Mouse (Mus musculus) liver, postnatal 0 days (tissue): ENCODE results near the gene Pop7. TPM values are rescaled to one million over a fixed set of nuclear protein-coding genes. Genes with fewer than 3 reads are reported as not detected.
A peak's percentile ranks its signal among the peaks of the same experiment; 100 is the strongest.

Source experiments
- ATAC-seq: fragments of 200-750 bp; cut with Nextera tagmentation; 2 replicates; pipeline ENCODE4 v1.8.0; 2017; ENCODE audit warnings: mild to moderate bottlenecking, moderate library complexity
- DNase-seq: peaks from one replicate; pipeline ENCODE4 v3.0.0-alpha.2; 2016
- H3K27ac ChIP-seq: fragments of 300-500 bp; sonication (generic); 2 replicates; pipeline ENCODE4 v1.5.1; 2014; ENCODE audit warnings: antibody characterized with exemption, moderate library complexity, mild to moderate bottlenecking, low read depth
- H3K27me3 ChIP-seq: fragments of 300-500 bp; sonication (generic); 2 replicates; pipeline ENCODE4 v1.6.1; 2014; ENCODE audit warnings: low read length, control low read depth, mixed read lengths; ENCODE audit not compliant: insufficient read depth
- H3K36me3 ChIP-seq: fragments of 300-500 bp; sonication (generic); replicated peaks from 2 replicates; pipeline ENCODE4 v1.6.1; 2014; ENCODE audit warnings: mild to moderate bottlenecking, control low read depth, low read length, moderate library complexity, mixed read lengths; ENCODE audit not compliant: insufficient read depth
- H3K4me1 ChIP-seq: fragments of 300-500 bp; sonication (generic); 2 replicates; pipeline ENCODE4 v1.6.1; 2014; ENCODE audit warnings: antibody characterized with exemption, mild to moderate bottlenecking, control low read depth; ENCODE audit not compliant: insufficient read depth
- H3K4me2 ChIP-seq: fragments of 300-500 bp; sonication (generic); 2 replicates; pipeline ENCODE4 v1.6.1; 2014; ENCODE audit warnings: low read depth, mild to moderate bottlenecking, low read length, moderate library complexity, mixed read lengths
- H3K4me3 ChIP-seq: fragments of 300-500 bp; sonication (generic); 2 replicates; pipeline ENCODE4 v1.5.1; 2014; ENCODE audit warnings: low read depth, low read length
- H3K9ac ChIP-seq: fragments of 300-500 bp; sonication (generic); replicated peaks from 2 replicates; pipeline ENCODE4 v1.6.1; 2014; ENCODE audit warnings: mild to moderate bottlenecking, moderate library complexity
- H3K9me3 ChIP-seq: fragments of 300-500 bp; sonication (generic); 2 replicates; pipeline ENCODE4 v1.6.1; 2016; ENCODE audit warnings: mild to moderate bottlenecking, control low read depth, low read length, mixed read lengths
- CTCF ChIP-seq: sonication (generic); IDR thresholded peaks from 2 replicates; pipeline ENCODE4 v1.5.1; 2016; ENCODE audit warnings: antibody characterized with exemption, low read depth
- EP300 ChIP-seq: IDR thresholded peaks from 2 replicates; pipeline ENCODE4 v1.6.1; 2016; ENCODE audit warnings: antibody characterized with exemption, low read depth, mild to moderate bottlenecking
- WGBS: fragments of 180-500 bp; shearing (Covaris S2); extraction: QIAGEN DNeasy Blood & Tissue Kit; methylation state at CpG from one replicate; pipeline ENCODE4 v1.1.7; 2014; ENCODE audit not compliant: insufficient replicate concordance; 5-methylcytosine and 5-hydroxymethylcytosine counted together
- polyA plus RNA-seq: library from polyadenylated mRNA; unstranded; fragments of >200 nt; fragmentation: Nextera tagmentation; extraction: Ambion mirVana; gene quantifications from 2 replicates; pipeline ENCODE4 v1.2.1, GENCODE M21; 2015

Pop7 gene
- 27.5 and 27.7 TPM in 2 replicates for polyA plus RNA-seq

GRCm38 (mm10) chr5:137501709-137502666 lies at the start of gene Pop7:
Gene Pop7 (minus strand): TSS chr5:137502518.
- peak within 1 kb of the TSS; percentile 73 for H3K9ac ChIP-seq
- H3K4me1 ChIP-seq: peaks cover 19% of the 10 kb centered on the region
- H3K27ac ChIP-seq: peak within 1 kb of the TSS; percentile 96
- 2% methylated on average over 63 of the region's 64 CpGs for WGBS
- H3K4me2 ChIP-seq: peak within 1 kb of the TSS; percentile 73
- peak; percentile 91 for ATAC-seq
- peak; percentile 100 for DNase-seq
- H3K27me3 ChIP-seq: no peaks in the 10 kb centered on the region
- peaks cover 6% of the 10 kb centered on the region; the same call in 1 of the 2 replicates for H3K36me3 ChIP-seq
- no peaks in the 10 kb centered on the region for H3K9me3 ChIP-seq
- H3K4me3 ChIP-seq: peak within 1 kb of the TSS; percentile 75
- peak; percentile 90 for TF ChIP-seq CTCF
- TF ChIP-seq EP300: no peak; the same call in none of the 2 replicates

- no peak overlapping the region for H3K27ac ChIP-seq
- DNase-seq (no peak), ATAC-seq (no peak)
- no peaks in the 10 kb centered on the region for H3K9me3 ChIP-seq
- no peak overlapping the region for H3K4me2 ChIP-seq
- peaks cover 20% of the 10 kb centered on the region for H3K27me3 ChIP-seq
- H3K36me3 ChIP-seq: no peaks in the 10 kb centered on the region
- no peak overlapping the region for H3K9ac ChIP-seq
- TF ChIP-seq EP300: no peak
- TF ChIP-seq CTCF: peak; percentile 52
- H3K4me1 ChIP-seq: peaks cover 8% of the 10 kb centered on the region
- no peak overlapping the region for H3K4me3 ChIP-seq
- WGBS: 55% methylated on average over 5 of the region's 5 CpGs
These were observed 48.8 kb upstream of the Pop7 start for GRCm38 (mm10) chr5:137551119-137551518.

- H3K9me3 ChIP-seq: no peaks in the 10 kb centered on the region
- H3K4me3 ChIP-seq: no peak overlapping the region
- DNase-seq: no peak
- no peak for TF ChIP-seq CTCF
- TF ChIP-seq EP300: no peak
- H3K4me1 ChIP-seq: peaks cover 8% of the 10 kb centered on the region
- no peak for ATAC-seq
- H3K9ac ChIP-seq: no peak overlapping the region
- H3K27me3 ChIP-seq: peaks cover 17% of the 10 kb centered on the region
- no peak overlapping the region for H3K4me2 ChIP-seq
- no peaks in the 10 kb centered on the region for H3K36me3 ChIP-seq
- no peak overlapping the region for H3K27ac ChIP-seq
- 80% methylated on average over 2 of the region's 2 CpGs for WGBS
These were observed 47.5 kb upstream of the Pop7 start for GRCm38 (mm10) chr5:137549840-137550239.

- no peak overlapping the region for H3K4me2 ChIP-seq
These were observed 43.3 kb upstream of the Pop7 start for GRCm38 (mm10) chr5:137545596-137545995.

GRCm38 (mm10) chr5:137544926-137545325 lies 42.6 kb upstream of the Pop7 start:
- Histone ChIP-seq H3K4me3 (no peak overlapping the region), H3K27ac (no peak overlapping the region), H3K27me3 (no peaks in the 10 kb centered on the region), H3K9ac (no peak overlapping the region), H3K9me3 (no peaks in the 10 kb centered on the region), H3K4me1 (no peaks in the 10 kb centered on the region), H3K4me2 (no peak overlapping the region), H3K36me3 (no peaks in the 10 kb centered on the region)
- WGBS: 68% methylated on average over 6 of the region's 6 CpGs
- DNase-seq: no peak
- no peak for ATAC-seq
- TF ChIP-seq CTCF (no peak), EP300 (no peak)

More at GRCm38 (mm10) chr5:137545596-137545995, 43.3 kb upstream of the Pop7 start:
- ATAC-seq (no peak), DNase-seq (no peak)
- Histone ChIP-seq H3K27ac (no peak overlapping the region), H3K9ac (no peak overlapping the region), H3K9me3 (no peaks in the 10 kb centered on the region), H3K36me3 (no peaks in the 10 kb centered on the region), H3K4me1 (no peaks in the 10 kb centered on the region), H3K4me3 (no peak overlapping the region), H3K27me3 (no peaks in the 10 kb centered on the region)
- TF ChIP-seq EP300 (no peak), CTCF (no peak)
- 71% methylated on average over 4 of the region's 4 CpGs for WGBS

- TF ChIP-seq CTCF: no peak
- TF ChIP-seq EP300: no peak
- H3K9me3 ChIP-seq: no peaks in the 10 kb centered on the region
- DNase-seq: no peak
- WGBS: 69% methylated on average over 5 of the region's 5 CpGs
- H3K36me3 ChIP-seq: no peaks in the 10 kb centered on the region
- no peak overlapping the region for H3K4me2 ChIP-seq
- H3K27me3 ChIP-seq: no peaks in the 10 kb centered on the region
- no peak overlapping the region for H3K27ac ChIP-seq
- H3K4me1 ChIP-seq: no peaks in the 10 kb centered on the region
- no peak overlapping the region for H3K9ac ChIP-seq
- no peak overlapping the region for H3K4me3 ChIP-seq
- no peak for ATAC-seq
These were observed 39.6 kb upstream of the Pop7 start for GRCm38 (mm10) chr5:137541768-137542540.
